Mouse (Mus musculus): ENCODE measurements around the gene Hs3st3a1.

Hs3st3a1 gene

DNA sequence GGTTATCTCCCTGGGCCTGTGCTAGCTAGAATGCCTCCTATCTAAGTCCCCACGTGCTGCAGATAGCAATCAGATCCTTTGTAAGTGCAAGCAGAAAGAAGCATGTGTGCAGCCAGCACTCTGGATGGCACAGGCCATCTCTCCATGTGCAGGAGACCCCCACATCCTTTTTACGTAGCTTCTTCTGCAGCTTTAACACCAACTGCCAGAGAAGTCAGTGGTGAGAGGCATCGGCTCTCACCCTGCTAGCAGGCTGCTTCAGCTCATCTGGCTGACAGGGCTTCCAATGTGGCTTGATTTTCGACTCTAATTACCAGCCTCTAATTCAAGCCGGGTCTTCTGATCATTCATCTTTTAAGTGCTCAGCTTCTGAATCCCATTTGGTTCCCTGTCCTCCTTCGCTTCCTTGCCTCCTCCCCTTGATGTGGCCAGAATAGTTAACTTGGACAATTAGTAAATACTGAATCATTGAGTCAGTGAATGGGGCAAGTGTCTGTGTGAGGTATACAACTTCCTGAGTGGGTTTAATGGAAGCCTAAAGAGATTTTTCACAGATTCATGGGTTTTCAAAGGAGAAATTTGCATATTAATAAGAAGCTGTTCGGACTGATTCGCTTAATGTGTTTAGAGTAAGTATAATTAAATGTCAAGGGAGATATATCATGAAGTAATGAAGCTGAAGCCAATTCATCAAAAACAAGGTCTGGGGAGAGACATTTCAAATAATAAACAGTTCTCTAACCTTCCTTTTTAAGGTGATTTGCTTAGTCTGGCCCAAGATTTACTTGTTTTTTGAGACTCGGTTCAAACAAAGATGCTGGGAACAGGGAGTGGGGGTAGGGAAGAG is 54.7 kb downstream of the Hs3st3a1 start:
- no peak for DNase-seq (ENCODE audit: low spot score)

DNA sequence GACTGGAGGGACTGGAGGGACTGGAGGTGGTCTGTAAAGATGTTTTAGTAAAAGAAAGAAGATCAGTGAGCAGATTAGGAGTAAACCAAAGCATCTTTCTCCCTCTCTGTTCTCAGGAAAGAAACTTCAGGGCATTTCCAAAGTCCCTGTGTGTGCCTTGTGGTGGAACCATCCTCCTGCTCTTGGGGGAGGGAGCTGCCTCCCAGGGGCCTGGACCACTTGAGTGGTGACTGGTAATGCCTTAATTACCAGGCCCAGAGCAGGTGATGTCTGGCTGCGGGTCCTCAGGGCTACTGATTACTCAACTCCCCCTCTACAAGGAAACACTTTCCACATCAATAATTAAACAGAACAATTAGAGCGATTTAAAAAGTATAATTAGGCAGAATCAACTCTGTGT is 59.3 kb downstream of the Hs3st3a1 start:
- no peak for DNase-seq (ENCODE audit: low spot score)

- no peak for DNase-seq (ENCODE audit: low spot score)
Measured at GRCm38 (mm10) chr11:64495935-64496334, 60.8 kb downstream of the Hs3st3a1 start.

GRCm38 (mm10) chr11:64496677-64497076 is 61.5 kb downstream of the Hs3st3a1 start:
- DNase-seq (ENCODE audit: low spot score), result no peak

DNA sequence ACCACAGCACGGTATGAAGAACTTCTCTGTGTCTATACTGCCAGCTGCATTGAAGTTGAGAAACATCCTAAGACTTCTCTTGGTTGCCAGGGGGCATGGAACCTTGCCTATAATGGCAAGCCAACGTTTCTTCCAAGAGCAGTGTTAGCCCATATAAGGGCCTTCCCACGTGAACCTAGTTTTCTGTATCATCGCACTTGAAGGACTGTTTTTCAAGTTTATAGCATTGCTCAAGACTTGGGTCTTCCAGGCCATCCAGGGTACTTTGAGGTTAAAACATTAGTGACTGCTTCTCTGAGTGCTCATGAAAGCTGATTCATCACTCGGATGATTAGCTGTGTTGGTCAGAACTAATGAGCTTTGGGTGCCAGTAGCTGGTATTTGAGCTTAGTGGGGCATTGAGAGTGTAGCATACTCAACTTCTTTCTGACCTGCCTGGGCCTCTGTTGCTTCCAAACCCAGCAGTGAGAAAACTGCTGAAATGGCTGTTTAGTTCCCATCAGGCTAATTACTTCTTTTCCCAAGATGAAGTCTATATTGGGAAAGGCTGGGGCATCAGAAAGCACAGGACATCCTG is 65.5 kb downstream of the Hs3st3a1 start:
- no peak for DNase-seq (ENCODE audit: low spot score)

DNA sequence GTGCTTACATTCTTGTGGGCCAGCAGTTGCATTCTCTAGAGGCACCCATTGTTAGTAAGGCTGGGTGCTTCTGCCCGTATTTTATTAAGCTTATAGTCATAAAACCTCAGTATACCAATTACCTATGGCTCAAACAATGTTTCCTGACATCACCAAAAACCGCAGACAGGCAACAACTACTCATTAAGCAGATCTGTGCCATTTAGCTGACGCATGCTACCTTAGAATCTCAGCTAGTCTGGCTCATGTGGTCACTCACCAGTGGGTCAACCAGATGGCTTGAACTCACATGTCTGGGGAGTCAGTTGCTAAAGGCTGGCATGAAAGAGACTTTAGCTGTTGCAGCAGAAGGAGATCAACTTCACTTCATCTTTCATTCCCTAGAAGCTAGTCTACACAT is 67.9 kb downstream of the Hs3st3a1 start:
- DNase-seq (ENCODE audit: low spot score), result no peak

DNA sequence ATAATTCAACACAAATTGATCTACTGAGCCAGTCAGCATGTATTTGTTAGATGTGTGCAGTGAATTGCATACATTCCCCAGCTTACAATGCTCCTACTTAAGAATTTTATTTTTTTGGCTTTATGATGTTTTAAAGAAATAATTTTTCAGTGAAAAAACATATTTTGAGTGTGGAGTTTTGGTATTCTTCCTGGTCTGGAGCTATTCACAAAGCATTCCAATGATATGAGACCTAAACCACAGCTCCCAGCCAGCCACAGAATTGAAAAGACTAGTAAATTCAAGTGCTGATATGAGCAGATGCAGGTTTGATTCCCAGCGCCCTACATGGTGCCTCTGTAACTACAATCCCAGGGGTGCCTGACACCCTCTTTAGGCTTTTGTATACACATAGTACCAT is 70.8 kb downstream of the Hs3st3a1 start:
- no peak for DNase-seq (ENCODE audit: low spot score)

DNA sequence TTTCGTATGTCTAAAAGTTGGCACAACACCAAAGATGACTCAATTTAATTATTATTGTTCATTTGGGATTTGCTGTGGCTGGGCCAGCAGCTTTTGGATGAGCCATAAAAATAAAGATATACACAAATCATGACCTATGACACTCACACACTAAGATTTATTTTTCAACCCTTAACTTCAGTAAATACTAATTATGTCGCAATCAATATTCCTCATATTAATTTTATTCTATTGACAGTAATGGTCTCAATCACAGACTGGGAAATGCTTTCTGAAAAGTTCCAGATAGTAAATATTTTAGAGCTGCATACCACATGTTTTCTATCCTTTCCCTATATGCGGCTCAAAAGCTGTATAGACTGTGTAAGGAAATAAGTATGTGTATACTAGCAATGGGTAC is 71.9 kb downstream of the Hs3st3a1 start:
- no peak for DNase-seq (ENCODE audit: low spot score)

- DNase-seq (ENCODE audit: low spot score), result no peak
Measured at GRCm38 (mm10) chr11:64509106-64509505, 74.0 kb downstream of the Hs3st3a1 start.

DNA sequence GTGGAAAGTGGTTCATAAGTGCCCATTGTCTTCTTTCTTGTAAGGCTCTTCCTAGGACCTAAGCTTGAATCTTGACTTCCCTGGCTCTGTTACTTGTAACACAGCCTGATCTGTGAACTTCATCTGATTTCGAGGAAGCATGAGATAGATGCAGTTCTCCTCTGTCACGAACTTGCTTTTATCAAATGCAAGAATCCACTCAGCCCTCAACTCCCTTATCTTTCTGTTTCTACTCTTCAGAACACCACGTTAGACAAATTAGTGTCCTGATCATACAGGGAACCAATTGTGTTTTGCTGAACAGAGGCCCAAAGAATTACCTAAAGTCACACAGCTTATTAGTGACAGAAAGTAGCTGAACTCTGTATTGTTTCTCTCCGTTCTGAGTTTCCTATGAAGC is 77.2 kb downstream of the Hs3st3a1 start:
- DNase-seq (ENCODE audit: low spot score), result no peak

- no peak for DNase-seq (ENCODE audit: low spot score)
Measured at GRCm38 (mm10) chr11:64513419-64513818, 78.3 kb downstream of the Hs3st3a1 start.

DNA sequence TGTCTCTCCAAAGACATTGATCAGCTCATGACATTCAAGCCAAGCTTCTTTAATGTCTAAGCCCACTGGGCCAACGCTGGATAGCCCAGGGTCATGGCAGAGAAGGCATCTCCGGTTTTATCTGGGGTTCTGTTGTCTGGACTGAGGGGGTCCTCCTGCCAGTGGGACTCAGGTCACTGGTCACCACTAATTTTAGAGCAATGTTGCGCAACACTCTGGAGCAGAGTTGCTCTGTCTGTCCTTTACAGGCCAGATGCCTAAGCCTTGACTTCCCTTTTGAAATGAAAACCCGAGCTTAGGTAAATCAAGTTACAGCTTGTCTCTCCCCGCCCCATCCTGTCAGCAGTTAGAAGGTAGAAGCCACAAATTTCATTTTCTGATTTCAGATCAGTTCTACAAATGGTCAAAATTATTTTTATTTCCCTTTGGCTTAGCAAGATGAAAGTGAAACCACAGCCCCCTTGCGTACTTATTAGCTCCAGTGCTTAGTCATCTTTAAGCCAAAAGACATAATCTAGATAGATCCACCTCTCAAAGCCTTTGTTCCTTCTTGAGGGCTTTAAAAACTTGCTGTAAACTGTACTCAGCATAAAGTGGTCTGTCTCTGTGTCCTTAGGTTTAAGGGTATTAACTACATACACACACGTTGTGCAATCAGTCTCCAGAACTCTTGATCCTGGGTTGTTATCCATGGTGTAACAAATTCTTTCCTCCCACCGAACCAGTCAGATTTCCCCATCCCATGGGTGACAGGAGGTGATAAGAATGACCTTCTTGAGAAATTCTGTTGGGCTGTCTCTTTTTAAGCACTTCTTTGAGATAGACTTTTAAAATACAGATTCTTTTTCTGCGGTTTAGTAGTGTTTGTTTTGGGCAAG is 81.8 kb downstream of the Hs3st3a1 start:
- DNase-seq (ENCODE audit: low spot score), result no peak

DNA sequence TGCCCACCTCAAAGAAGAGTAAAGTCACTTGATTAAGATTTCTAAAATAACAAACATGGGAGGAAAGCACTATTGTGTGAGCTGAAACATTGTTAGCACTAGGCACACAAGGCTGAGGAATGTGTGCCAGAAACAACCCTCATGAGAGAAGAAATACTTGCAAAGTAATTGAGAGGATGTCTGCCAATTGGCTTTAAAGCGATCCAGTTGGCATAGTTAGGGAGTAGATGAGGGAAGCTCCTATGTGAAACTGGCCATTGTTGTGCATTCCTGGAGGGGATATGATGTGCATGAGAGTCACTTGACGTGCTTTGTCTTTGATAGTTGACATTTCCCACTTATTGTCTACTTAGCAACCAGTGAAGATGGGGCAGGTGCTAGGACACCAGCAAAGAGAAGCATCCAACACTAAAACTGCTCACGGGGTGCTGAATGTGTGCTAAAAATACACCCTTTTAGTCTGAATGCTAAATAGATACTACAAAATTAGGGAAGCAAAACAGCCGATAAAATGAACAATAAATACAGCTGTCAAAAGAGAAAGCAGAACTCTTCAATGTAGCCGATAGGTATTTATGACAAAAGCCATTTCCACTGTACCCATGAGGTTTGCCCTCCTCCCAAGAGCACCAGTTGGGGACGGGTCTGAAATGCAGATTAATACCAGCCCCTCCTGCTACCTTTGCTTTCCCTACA is 83.2 kb downstream of the Hs3st3a1 start:
- no peak for DNase-seq (ENCODE audit: low spot score)

GRCm38 (mm10) chr11:64523993-64524570 is 89.0 kb downstream of the Hs3st3a1 start:
- DNase-seq (ENCODE audit: low spot score), result no peak

DNA sequence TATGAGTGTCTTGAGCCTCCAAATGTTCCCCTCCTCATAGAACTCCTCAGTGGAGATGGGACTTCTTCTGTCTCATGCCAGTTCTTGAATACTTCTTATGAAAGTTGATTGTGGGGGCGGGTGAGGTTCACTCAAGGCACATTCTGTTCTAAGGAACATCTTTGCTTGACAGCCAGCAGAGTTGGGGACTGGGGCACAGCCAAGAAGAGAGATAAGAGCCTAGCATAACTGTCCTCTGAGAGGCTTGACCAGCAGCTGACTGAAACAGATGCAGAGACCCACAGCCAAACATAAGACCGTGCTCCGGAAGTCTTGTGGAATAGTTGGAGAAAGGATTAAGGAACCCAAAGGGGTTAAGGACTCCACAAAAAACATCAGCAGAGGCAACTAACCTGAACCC is 102.1 kb downstream of the Hs3st3a1 start:
- no peak for DNase-seq (ENCODE audit: low spot score)

DNA sequence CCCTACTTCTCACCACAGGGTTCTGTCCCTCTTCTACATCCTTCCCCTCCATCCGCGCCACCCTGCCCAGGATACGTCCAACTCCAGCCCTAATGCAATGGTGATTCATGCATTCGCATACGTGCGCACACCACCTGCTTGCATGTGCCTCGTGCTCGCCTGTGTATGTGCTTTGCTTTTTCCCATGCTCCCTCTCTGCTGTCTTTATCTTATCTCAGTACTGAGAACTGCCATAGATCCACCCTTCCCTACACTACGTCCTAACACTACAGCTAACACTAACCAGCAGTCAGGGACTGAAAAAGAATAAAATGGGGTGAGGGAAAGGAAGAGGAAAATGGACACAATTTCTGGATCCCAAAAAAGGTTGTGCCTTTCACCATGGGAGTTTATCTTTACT is 106.7 kb downstream of the Hs3st3a1 start:
- DNase-seq (ENCODE audit: low spot score), result no peak

DNA sequence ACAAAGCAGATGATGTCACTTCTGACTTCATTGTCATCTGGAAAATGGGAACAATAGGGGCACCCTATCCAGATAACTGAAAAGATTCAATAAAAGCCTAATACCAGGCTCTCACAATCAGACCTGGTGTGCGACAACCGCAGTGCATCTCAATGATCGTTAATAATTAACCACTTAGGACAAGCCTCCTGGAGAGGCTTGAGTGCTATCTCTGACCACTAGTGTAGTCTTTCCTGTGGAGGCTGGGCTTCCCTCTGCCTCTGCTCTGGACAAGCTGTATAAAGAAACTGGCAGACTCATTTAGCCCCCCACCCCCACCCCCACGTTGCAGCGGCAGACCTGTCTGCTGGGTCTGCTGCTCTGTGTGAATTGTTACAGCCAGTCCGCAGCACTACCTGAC is 107.2 kb downstream of the Hs3st3a1 start:
- DNase-seq (ENCODE audit: low spot score), result no peak

- DNase-seq (ENCODE audit: low spot score), result no peak
Measured at GRCm38 (mm10) chr11:64543181-64543641, 108.1 kb downstream of the Hs3st3a1 start.

GRCm38 (mm10) chr11:64544236-64544635 is 109.1 kb downstream of the Hs3st3a1 start:
- DNase-seq (ENCODE audit: low spot score), result no peak

DNA sequence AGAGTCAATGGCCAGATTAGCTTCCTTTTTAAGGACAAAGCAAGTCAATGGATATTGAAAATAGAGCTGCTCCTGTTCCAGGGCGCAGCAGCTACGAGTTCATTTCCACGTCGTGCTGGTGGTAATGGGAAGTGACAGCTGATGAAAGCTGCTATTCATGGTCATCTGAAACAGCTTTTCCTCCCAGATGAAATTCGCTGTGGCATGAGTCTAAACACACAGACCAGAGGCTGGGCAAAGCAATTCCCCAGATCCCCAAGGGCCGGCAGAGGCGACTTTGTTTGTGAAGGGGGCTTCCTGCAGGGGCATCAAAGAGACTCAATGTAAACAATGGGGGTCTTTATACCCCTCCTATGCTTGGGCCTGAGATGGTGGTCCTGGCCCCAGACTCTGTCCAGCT is 114.2 kb downstream of the Hs3st3a1 start:
- DNase-seq (ENCODE audit: low spot score), result no peak

DNA sequence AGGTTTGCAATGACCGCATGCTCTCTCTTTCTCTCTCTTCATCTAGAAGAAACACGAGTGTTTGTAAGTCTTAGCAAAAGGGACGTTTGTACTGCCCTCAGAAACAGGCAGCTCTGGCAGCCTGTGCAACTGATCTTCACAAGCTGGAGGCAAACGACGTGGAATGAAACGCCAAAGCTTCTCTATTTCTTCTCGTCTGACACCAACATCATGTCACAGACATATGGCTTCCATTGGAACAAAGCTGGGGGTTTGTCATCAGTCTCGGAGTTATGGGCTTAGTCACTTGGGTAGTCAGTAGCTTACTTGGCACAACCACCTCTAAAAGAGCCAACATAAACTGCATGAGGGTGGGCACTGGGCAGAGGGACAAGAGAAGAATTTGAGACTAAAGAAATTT is 114.8 kb downstream of the Hs3st3a1 start:
- DNase-seq (ENCODE audit: low spot score), result no peak

GRCm38 (mm10) chr11:64558282-64558681 is 123.2 kb downstream of the Hs3st3a1 start:
- DNase-seq (ENCODE audit: low spot score), result no peak
